Mouse (Mus musculus): Measurements from ENCODE around the gene Tectb. TPM values are rescaled to one million over a fixed set of nuclear protein-coding genes. Genes with fewer than 3 reads are reported as not detected.

The Tectb gene
- polyA plus RNA-seq, 1 experiment: not detected

DNA sequence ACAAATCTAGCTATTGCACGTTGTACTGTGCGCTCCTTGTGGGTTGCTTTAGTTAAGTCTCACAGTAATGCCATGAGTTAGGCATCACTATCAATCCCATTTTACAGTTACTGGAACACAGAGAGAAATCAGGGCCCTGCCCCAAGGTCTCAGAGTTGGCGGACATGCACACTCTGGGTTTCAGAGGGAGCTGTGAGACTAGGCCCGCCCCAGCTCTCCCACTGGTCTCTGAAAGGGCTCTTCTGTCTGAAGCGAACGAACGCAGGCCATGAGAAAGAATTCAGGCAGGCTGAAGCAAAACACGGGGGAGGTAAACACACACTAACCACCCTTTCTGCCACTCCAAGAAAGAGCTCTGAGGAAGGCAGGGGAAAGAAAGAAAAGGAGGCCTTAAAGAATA, 21.9 kb upstream of the Tectb start:
- no peak for TF ChIP-seq GATA1 (IDR thresholded peaks at IDR 0.05; ENCODE audit: low read length)

DNA sequence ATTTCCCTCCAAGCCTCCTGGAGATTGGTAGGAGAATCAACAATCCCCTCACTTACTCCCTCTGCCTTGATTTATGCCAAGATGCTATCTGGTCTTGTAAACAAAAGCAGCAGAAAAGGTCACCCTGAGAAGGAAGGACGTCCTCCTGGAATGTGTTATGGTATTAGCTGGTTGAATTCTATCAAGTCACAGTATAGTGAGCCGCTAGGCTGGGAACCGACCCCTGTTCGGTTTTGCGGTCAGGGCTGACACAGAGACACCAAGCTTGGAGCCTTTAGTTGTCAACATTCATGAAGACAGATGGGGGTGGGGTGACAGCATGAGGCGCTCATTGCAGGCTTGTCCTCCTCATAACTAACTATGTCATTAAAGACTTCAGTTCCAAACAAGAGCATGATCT, 20.7 kb upstream of the Tectb start:
- no peak for TF ChIP-seq GATA1 (IDR thresholded peaks at IDR 0.05; ENCODE audit: low read length)

DNA sequence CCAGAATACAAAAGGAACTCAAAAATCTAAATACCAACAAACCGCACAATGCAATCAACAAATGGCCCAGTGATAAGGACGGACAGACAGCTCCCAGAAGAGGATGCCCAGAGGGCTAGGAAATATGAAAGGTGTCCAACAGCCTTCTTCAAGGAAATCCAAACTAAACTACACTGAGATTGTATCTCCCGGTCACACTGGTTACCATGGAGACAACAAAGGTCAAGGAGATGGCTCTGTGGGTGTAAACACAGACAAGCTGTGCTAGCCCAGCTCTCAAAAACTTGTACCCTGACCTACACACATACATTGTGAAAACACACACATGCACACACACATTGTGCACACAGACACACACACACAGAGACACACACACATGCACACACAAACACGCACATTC, 18.3 kb upstream of the Tectb start:
- TF ChIP-seq GATA1 (IDR thresholded peaks at IDR 0.05; ENCODE audit: low read length): no peak

DNA sequence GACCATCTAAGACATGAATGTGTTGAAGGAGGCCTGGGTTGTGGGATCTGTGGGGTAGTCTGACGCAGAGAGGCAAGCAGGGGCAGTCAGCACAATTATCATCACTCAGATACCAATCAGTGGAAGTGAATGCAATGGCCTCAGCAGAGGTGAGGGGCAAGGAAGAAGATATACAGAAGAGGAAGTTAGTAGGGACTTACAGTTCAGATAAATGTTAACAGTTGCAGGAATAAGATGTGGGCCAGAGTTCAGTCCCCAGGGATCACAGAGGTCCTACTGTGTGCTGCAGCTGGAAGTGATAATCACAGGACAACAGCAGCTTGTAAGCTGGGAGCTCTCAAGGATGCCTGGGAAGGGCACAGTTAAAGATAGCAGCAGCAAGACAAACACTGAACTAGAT, 16.4 kb upstream of the Tectb start:
- no peak for TF ChIP-seq GATA1 (IDR thresholded peaks at IDR 0.05; ENCODE audit: low read length)

DNA sequence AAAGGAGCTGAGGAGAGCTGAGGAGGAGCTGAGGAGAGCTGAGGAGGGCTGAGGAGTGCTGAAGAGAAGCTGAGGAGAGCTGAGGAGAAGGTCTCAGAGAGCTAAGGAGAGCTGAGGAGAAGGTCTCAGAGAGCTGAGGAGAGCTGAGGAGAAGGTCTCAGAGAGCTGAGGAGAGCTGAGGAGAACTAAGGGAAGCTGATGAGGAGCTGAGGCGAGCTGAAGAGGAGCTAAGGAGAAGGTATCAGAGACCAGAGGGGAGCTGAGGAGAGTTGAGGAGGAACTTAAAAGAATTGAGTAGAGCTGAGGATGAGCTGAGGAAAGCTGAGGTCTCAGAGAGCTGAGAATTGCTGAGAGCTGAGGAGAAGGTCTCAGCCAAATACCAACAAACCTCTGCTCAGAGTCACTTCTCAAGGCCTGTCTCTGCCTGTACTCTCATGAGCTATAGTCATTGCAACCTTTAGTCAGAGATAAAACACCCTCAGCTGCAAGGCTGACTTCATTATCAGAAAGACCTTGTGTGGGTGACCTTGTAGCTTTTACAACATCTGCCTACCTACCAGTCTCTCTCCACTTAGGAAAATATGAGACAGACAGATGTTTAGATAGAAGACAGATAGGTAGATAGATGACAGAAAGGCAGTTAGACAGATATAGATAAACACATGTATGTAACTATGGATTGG, 15.2 kb upstream of the Tectb start:
- no peak for TF ChIP-seq GATA1 (IDR thresholded peaks at IDR 0.05; ENCODE audit: low read length)

DNA sequence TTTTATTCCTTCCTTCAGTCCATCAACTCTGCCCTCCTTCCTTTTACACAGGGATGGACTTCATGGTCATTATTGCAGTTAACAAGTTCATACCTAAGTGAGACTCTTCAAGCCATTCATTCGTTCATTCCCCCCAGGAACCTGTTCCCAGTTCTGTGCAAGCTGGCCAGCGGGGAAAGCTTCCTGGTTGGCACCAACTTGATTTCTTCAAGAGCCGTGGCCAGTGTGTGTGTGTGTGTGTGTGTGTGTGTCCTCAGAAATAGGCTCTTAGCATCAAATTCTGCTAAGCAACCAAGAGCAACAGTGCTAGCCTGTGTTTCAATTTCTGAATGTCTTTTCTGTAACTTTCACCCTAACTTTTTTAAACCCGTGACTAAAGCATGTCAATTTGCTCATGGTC, 14.6 kb upstream of the Tectb start:
- no peak for TF ChIP-seq GATA1 (IDR thresholded peaks at IDR 0.05; ENCODE audit: low read length)

DNA sequence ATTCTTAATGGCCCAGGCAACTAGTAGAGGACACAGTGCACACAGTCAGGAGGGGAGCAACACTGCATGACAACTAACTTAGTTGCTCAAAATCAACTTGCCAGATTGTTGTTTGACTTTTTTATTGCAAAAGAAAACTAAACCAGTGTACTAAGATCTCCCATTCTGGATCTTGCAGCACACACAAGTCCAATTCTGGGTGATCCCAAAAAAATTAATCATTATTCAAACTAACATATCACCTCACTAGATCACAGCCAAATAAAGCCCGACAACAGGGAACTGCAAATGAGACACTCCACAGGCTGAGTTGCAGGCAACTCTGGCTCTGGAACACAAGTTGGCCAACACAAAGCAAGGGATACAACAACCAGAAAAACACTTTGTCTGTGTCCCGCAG, 13.8 kb upstream of the Tectb start:
- TF ChIP-seq GATA1 (IDR thresholded peaks at IDR 0.05; ENCODE audit: low read length): no peak

DNA sequence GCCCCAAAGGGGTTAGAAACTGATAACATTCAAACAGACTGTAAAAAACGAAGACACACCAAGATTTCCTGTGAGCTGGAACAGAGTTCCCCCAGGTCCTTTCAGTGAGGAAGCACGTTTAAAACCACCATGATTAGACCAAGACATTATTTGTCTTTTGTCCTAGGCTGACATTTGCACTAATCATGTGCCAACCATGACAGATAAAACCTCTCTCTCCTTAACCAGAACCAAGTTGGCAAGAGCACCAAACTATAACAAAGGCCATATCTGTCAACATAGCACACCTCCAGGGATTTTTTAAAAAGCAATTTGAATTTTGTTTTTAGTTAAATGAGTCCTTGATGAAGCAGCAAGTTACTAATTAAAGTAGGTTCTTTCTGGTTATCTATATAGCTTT, 12.8 kb upstream of the Tectb start:
- TF ChIP-seq GATA1 (IDR thresholded peaks at IDR 0.05; ENCODE audit: low read length): no peak

DNA sequence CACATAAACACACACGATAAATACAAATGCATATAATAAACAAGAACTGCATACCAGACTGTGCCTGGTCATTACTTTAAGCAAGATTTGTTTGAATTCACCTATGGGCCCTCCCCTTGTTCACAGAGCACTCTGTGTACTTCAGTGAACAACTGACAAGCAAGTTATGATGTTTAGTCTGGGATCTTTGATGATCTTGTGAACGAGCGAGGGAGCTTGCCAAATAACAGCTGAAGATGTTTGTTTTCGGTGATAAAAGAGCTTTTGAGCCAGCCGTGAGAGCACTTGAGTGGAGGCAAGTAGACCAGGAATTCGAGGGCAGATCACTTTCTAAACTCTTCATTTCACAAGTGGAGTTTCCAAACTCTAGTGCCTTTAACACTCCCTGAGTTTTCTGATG, 12.2 kb upstream of the Tectb start:
- no peak for TF ChIP-seq GATA1 (IDR thresholded peaks at IDR 0.05; ENCODE audit: low read length)

DNA sequence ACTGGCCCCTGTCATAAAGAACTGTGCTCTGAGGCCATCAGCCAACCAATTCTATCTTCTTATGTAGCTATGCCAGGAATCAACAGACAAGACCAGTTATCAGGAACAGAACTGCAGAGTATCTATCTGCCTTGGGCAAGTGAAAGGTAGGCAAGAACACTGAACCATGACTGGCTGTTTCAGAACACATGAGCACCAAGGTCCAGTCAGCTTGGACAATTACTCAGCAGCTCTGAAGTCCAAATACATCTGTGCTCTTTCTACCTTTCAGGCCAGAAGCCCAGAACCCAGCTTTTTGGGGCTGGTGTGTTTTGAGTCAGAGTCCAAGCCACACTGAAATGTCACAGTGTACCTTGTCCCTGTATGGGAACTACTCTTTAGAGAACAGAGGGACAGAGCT, 10.1 kb upstream of the Tectb start:
- no peak for TF ChIP-seq GATA1 (IDR thresholded peaks at IDR 0.05; ENCODE audit: low read length)

DNA sequence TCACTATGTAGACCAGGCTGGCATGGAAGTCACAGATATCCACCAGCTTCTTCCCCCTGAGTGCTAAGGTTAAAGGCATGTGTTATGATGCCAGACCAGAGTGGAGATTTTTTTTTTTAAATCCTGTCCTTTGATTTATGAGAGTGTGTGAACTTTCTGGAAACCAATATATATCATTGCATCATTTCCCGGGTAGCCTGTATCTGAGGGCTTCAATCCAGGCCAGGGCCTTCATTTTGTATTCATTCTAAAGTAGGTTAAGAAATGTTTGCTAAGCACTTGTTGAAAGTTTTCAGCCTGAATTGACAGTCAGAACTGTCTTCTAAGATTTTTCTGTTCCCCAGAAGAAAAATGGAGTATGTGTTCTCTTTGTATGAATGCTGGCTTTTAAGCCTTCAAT, 8.9 kb upstream of the Tectb start:
- no peak for TF ChIP-seq GATA1 (IDR thresholded peaks at IDR 0.05; ENCODE audit: low read length)

DNA sequence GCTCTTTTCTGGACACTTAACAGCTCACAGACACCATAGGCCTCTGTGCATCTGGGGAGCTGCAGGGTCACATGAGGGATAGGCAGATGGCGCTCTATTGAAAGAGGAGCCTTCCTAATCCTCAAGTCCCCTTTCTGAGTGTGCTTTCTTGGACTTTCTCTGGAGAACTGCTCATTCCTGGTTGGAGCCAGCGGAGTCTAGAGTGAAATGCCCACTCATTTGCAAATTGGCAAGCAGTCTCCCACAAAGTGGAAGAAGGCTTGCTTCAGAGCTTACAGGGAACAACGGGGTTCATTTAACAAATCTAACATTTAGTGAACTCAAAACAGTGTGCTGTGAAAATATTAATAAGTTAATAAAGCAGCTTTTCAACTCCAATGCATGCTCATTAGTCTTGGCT, 3.4 kb upstream of the Tectb start:
- TF ChIP-seq GATA1 (IDR thresholded peaks at IDR 0.05; ENCODE audit: low read length): no peak

DNA sequence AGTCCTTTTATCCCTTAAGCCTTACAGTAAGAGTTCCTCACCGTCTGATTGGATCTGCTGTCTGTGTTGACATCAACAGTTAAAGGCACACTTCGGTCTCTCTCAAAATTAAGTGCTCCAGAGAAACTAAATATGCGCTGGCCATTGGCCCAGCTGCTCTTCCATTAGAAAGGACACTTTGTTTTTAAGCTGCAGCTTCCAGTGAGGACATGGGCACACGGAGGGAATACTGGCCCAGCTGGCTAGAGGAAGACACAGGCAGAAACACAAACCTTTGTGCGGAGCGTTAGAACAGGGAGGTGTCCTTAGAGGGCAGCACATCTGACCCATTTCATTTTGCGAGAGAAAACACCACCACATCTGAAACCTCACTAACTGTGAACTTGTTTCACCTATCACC, 3.9 kb downstream of the Tectb start:
- TF ChIP-seq GATA1 (IDR thresholded peaks at IDR 0.05; ENCODE audit: low read length): no peak

DNA sequence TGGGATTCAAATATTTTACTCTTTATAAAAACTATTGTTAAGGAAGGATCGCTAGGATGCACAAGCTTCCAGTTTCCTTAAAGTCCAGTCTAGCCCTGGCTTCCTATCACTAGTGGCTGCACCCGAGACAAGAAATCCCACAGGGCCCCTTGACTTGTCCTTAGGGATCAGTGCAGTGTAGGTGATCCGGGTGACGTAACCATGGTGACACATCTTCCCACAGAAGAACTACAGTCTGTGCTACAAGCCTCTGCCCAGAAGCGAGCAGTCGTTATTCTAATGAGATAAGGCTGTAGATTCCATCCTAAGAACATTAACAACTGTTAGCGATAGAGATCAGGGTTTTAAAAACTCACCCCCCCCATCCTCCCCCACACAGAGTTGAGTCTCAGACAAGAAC, 4.5 kb downstream of the Tectb start:
- TF ChIP-seq GATA1 (IDR thresholded peaks at IDR 0.05; ENCODE audit: low read length): no peak

DNA sequence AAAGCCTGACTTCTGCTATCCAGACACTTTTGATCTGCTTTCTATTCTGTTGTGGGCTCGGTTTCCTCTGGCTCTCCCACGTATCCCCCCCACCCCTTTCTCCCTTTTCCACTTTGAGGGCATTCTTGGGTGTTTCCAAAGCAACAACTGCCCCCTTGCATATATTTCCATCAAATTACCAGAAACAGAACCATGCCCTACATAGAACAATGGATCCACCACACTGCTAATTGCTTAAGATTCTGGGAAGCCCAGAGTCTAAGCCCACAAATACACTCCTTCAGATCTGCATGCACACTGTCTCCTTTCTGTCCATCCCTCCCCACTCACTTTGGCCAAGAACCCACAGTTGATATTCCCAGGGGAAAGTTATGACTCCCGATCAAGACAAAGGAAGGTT, 5.1 kb downstream of the Tectb start:
- TF ChIP-seq GATA1 (IDR thresholded peaks at IDR 0.05; ENCODE audit: low read length): no peak

DNA sequence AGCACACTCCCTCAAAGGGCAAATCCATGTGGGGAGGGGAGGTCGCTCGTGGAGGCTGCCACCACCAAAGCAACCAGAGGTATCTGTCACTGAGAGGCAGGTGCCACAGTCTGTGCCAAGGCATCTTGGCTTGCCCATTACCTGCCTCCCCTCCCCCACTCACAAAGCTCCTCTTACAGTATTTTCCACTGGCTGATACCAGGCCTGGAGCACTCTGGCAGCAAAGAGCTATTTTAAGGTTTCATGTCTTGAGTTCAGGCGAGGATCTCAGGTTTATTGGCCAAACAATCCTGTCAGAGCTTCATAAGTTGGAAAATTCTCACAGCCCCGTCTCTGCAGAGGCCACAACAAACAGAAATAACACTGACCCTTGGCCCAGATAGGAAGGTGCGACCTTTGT, 9.5 kb downstream of the Tectb start:
- no peak for TF ChIP-seq GATA1 (IDR thresholded peaks at IDR 0.05; ENCODE audit: low read length)

DNA sequence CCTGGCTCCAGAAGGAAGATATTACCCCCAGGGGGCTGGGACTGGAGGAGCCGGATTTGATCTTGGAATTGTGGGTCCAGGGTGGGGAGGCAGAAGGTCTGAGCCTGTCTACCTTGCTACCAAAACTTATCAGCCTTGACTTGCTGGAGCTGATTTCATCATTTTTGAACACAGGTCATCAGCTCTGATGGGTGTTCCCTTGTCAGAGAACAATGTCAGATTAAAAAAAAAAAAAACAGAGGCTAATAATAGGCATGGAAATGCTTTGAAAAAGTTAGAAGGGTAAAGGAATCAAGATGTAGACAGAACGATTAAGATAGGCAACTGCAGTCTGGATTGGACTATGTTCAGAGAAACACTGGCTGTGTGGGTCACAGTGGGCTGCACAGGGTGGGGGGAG, 11.1 kb downstream of the Tectb start:
- TF ChIP-seq GATA1 (IDR thresholded peaks at IDR 0.05; ENCODE audit: low read length): no peak

All from G1E-ER4 (cell line).